Mouse (Mus musculus) hindbrain, embryonic 14.5 days (tissue): ENCODE measurements around the gene Lrrc74b. TPM values are rescaled to one million over a fixed set of nuclear protein-coding genes. Genes with fewer than 3 reads are reported as not detected.
A peak's percentile ranks its signal among the peaks of the same experiment; 100 is the strongest.
"Not testable (repeated sequence)": the region's sequence is repeated elsewhere in the genome, so short reads cannot be mapped to it uniquely, and the experiment has no call there.

Experiments used
- ATAC-seq: fragments of 200-750 bp; cut with Nextera tagmentation; 2 replicates; pipeline ENCODE4 v1.8.0; 2017; ENCODE audit warnings: moderate number of reproducible peaks, mild to moderate bottlenecking, moderate TSS enrichment, moderate library complexity; ENCODE audit not compliant: low FRiP score
- DNase-seq: peaks from one replicate; pipeline ENCODE4 v3.0.0-alpha.2; 2015; ENCODE audit warnings: low spot score
- H3K27ac ChIP-seq: fragments of 300-500 bp; sonication (generic); 2 replicates; pipeline ENCODE4 v1.5.1; 2014; ENCODE audit warnings: mild to moderate bottlenecking, moderate library complexity
- H3K27me3 ChIP-seq: fragments of 300-500 bp; sonication (generic); 2 replicates; pipeline ENCODE4 v1.6.1; 2014; ENCODE audit warnings: mild to moderate bottlenecking, low read length, mixed read lengths; ENCODE audit not compliant: control insufficient read depth, insufficient read depth
- H3K36me3 ChIP-seq: fragments of 300-500 bp; sonication (generic); replicated peaks from 2 replicates; pipeline ENCODE4 v1.6.1; 2014; ENCODE audit not compliant: control insufficient read depth, insufficient read depth
- H3K4me1 ChIP-seq: fragments of 300-500 bp; sonication (generic); replicated peaks from 2 replicates; pipeline ENCODE4 v1.6.1; 2014; ENCODE audit warnings: antibody characterized with exemption, low read length, mixed read lengths; ENCODE audit not compliant: control insufficient read depth, insufficient read depth
- H3K4me2 ChIP-seq: fragments of 300-500 bp; sonication (generic); replicated peaks from 2 replicates; pipeline ENCODE4 v1.6.1; 2014; ENCODE audit warnings: mild to moderate bottlenecking, moderate library complexity
- H3K4me3 ChIP-seq: fragments of 300-500 bp; sonication (generic); replicated peaks from 2 replicates; pipeline ENCODE4 v1.5.1; 2014; ENCODE audit warnings: mild to moderate bottlenecking, low read length
- H3K9ac ChIP-seq: fragments of 300-500 bp; sonication (generic); 2 replicates; pipeline ENCODE4 v1.6.1; 2014
- H3K9me3 ChIP-seq: fragments of 300-500 bp; sonication (generic); 2 replicates; pipeline ENCODE4 v1.6.1; 2016; ENCODE audit warnings: low read length; ENCODE audit not compliant: control insufficient read depth
- WGBS: fragments of 180-500 bp; shearing (Covaris S2); extraction: QIAGEN DNeasy Blood & Tissue Kit; methylation state at CpG from one replicate; pipeline ENCODE4 v1.1.7; 2014; 5-methylcytosine and 5-hydroxymethylcytosine counted together
- polyA plus RNA-seq: library from polyadenylated mRNA; unstranded; fragments of >200 nt; fragmentation: Nextera tagmentation; extraction: Ambion mirVana; gene quantifications from 2 replicates; pipeline ENCODE4 v1.2.1, GENCODE M21; 2014

The Lrrc74b gene
- polyA plus RNA-seq, 1 experiment from 2014 or later: 0.92 TPM

- WGBS: 2% methylated on average over 5 of the region's 5 CpGs
- no peaks in the 10 kb centered on the region for H3K9me3 ChIP-seq
- no peak overlapping the region for H3K4me3 ChIP-seq
- peak overlapping the region; percentile 29 for H3K4me2 ChIP-seq
- DNase-seq (peak; percentile 81), ATAC-seq (0 out of 2 replicates have a peak, but pooled peaks have one; percentile 17)
- H3K27me3 ChIP-seq: 0 out of 2 replicates have a peak, but pooled peaks cover 9% of the 10 kb centered on the region
- peaks cover 16% of the 10 kb centered on the region; the same call in 1 of the 2 replicates for H3K4me1 ChIP-seq
- H3K9ac ChIP-seq: peak overlapping the region; percentile 2; the same call in 1 of the 2 replicates
- H3K36me3 ChIP-seq: no peaks in the 10 kb centered on the region
- no peak overlapping the region for H3K27ac ChIP-seq
Observed at GRCm38 (mm10) chr16:17557947-17558480, 3.0 kb downstream of the Lrrc74b start.

- Histone ChIP-seq H3K27ac (no peak overlapping the region), H3K4me2 (no peak overlapping the region), H3K4me3 (no peak overlapping the region), H3K36me3 (no peaks in the 10 kb centered on the region), H3K9me3 (no peaks in the 10 kb centered on the region), H3K9ac (no peak overlapping the region), H3K4me1 (peaks cover 13% of the 10 kb centered on the region; the same call in 1 of the 2 replicates), H3K27me3 (0 out of 2 replicates have a peak, but pooled peaks cover 9% of the 10 kb centered on the region)
- DNase-seq (no peak), ATAC-seq (no peak)
- WGBS: 62% methylated on average over 4 of the region's 4 CpGs
Observed at GRCm38 (mm10) chr16:17556907-17557306, 4.1 kb downstream of the Lrrc74b start.

GRCm38 (mm10) chr16:17556180-17556579 is 4.9 kb downstream of the Lrrc74b start:
- Histone ChIP-seq H3K4me2 (no peak overlapping the region), H3K36me3 (no peaks in the 10 kb centered on the region), H3K4me3 (no peak overlapping the region), H3K27me3 (0 out of 2 replicates have a peak, but pooled peaks cover 7% of the 10 kb centered on the region), H3K9me3 (no peaks in the 10 kb centered on the region), H3K27ac (no peak overlapping the region), H3K4me1 (peaks cover 10% of the 10 kb centered on the region; the same call in 1 of the 2 replicates), H3K9ac (no peak overlapping the region)
- 86% methylated on average over 4 of the region's 4 CpGs for WGBS
- DNase-seq: no peak
- ATAC-seq: no peak

GRCm38 (mm10) chr16:17554702-17555101 is 6.3 kb downstream of the Lrrc74b start:
- DNase-seq, H3K4me1 ChIP-seq, H3K27me3 ChIP-seq, ATAC-seq, H3K9ac ChIP-seq, H3K36me3 ChIP-seq, H3K4me3 ChIP-seq, H3K9me3 ChIP-seq: not testable (repeated sequence)
- Histone ChIP-seq H3K4me2 (peak overlapping the region; percentile 41), H3K27ac (0 out of 2 replicates have a peak overlapping the region, but pooled peaks have one; percentile 57)
- WGBS: 9% methylated on average over 4 of the region's 4 CpGs

GRCm38 (mm10) chr16:17553910-17554685 is 6.9 kb downstream of the Lrrc74b start:
- H3K9me3 ChIP-seq: no peaks in the 10 kb centered on the region
- no peaks in the 10 kb centered on the region for H3K36me3 ChIP-seq
- 0 out of 2 replicates have a peak, but pooled peaks cover 3% of the 10 kb centered on the region for H3K27me3 ChIP-seq
- 3% methylated on average over 18 of the region's 18 CpGs for WGBS
- peaks cover 10% of the 10 kb centered on the region; the same call in 1 of the 2 replicates for H3K4me1 ChIP-seq
- peak; percentile 49 for DNase-seq
- ATAC-seq: peak; percentile 83
- H3K4me3 ChIP-seq: 0 out of 2 replicates have a peak overlapping the region, but pooled peaks have one; percentile 6
- H3K27ac ChIP-seq: peak overlapping the region; percentile 57; the same call in 1 of the 2 replicates
- H3K4me2 ChIP-seq: peak overlapping the region; percentile 41
- 0 out of 2 replicates have a peak overlapping the region, but pooled peaks have one; percentile 12 for H3K9ac ChIP-seq

- H3K36me3 ChIP-seq: no peaks in the 10 kb centered on the region
- no peak overlapping the region for H3K27ac ChIP-seq
- H3K4me2 ChIP-seq: no peak overlapping the region
- no peaks in the 10 kb centered on the region for H3K27me3 ChIP-seq
- no peak for ATAC-seq
- no peak overlapping the region for H3K9ac ChIP-seq
- no peak overlapping the region for H3K4me3 ChIP-seq
- 85% methylated on average over 7 of the region's 7 CpGs for WGBS
- DNase-seq: no peak
- H3K9me3 ChIP-seq: no peaks in the 10 kb centered on the region
- H3K4me1 ChIP-seq: peaks cover 5% of the 10 kb centered on the region; the same call in 1 of the 2 replicates
Observed at GRCm38 (mm10) chr16:17552837-17553236, 8.2 kb downstream of the Lrrc74b start.

- no peak for DNase-seq
- Histone ChIP-seq H3K9me3 (no peaks in the 10 kb centered on the region), H3K4me3 (no peak overlapping the region), H3K36me3 (no peaks in the 10 kb centered on the region), H3K9ac (no peak overlapping the region), H3K4me1 (no peaks in the 10 kb centered on the region), H3K27me3 (no peaks in the 10 kb centered on the region), H3K4me2 (no peak overlapping the region), H3K27ac (no peak overlapping the region)
- 88% methylated on average over 2 of the region's 2 CpGs for WGBS
- no peak for ATAC-seq
Observed at GRCm38 (mm10) chr16:17542632-17543031, 18.4 kb downstream of the Lrrc74b start.

GRCm38 (mm10) chr16:17536584-17536983 is 24.5 kb downstream of the Lrrc74b start:
- 92% methylated on average over 3 of the region's 3 CpGs for WGBS
- ATAC-seq (no peak), DNase-seq (no peak)
- no peak overlapping the region for H3K4me2 ChIP-seq
- no peak overlapping the region for H3K4me3 ChIP-seq
- peaks cover 4% of the 10 kb centered on the region for H3K4me1 ChIP-seq
- no peaks in the 10 kb centered on the region for H3K27me3 ChIP-seq
- no peaks in the 10 kb centered on the region for H3K9me3 ChIP-seq
- H3K9ac ChIP-seq: no peak overlapping the region
- no peaks in the 10 kb centered on the region for H3K36me3 ChIP-seq
- no peak overlapping the region for H3K27ac ChIP-seq

GRCm38 (mm10) chr16:17532676-17533329 is 28.2 kb downstream of the Lrrc74b start:
- Histone ChIP-seq H3K27ac (no peak overlapping the region), H3K4me3 (no peak overlapping the region), H3K27me3 (no peaks in the 10 kb centered on the region), H3K4me2 (no peak overlapping the region), H3K4me1 (peaks cover 16% of the 10 kb centered on the region), H3K36me3 (peaks cover 15% of the 10 kb centered on the region), H3K9me3 (no peaks in the 10 kb centered on the region), H3K9ac (no peak overlapping the region)
- ATAC-seq: no peak
- DNase-seq: no peak
- WGBS: 77% methylated on average over 14 of the region's 14 CpGs
